Mouse (Mus musculus) embryonic facial prominence, embryonic 11.5 days (tissue): ENCODE measurements around the gene Atg16l2. TPM values are rescaled to one million over a fixed set of nuclear protein-coding genes. Genes with fewer than 3 reads are reported as not detected.
A peak's percentile ranks its signal among the peaks of the same experiment; 100 is the strongest.

Experiments
- ATAC-seq: fragments of 200-750 bp; cut with Nextera tagmentation; replicated peaks from 2 replicates; pipeline ENCODE4 v1.8.0; 2017; ENCODE audit warnings: low read depth; ENCODE audit not compliant: insufficient number of reproducible peaks, low FRiP score, low TSS enrichment
- DNase-seq: peaks from one replicate; pipeline ENCODE4 v3.0.0-alpha.2; 2015; ENCODE audit warnings: low spot score
- H3K27ac ChIP-seq: fragments of 300-500 bp; sonication (generic); replicated peaks from 2 replicates; pipeline ENCODE4 v1.5.1; 2014; ENCODE audit warnings: mild to moderate bottlenecking, low read depth, low read length, control low read depth
- H3K27me3 ChIP-seq: fragments of 300-500 bp; sonication (generic); 2 replicates; pipeline ENCODE4 v1.6.1; 2014; ENCODE audit warnings: mild to moderate bottlenecking, low read length, moderate library complexity, mixed read lengths; ENCODE audit not compliant: control insufficient read depth, insufficient read depth
- H3K36me3 ChIP-seq: fragments of 300-500 bp; sonication (generic); replicated peaks from 2 replicates; pipeline ENCODE4 v1.6.1; 2014; ENCODE audit warnings: low read depth, mild to moderate bottlenecking, low read length, moderate library complexity, mixed read lengths; ENCODE audit not compliant: control insufficient read depth, insufficient read depth
- H3K4me1 ChIP-seq: fragments of 300-500 bp; sonication (generic); 2 replicates; pipeline ENCODE4 v1.6.1; 2014; ENCODE audit warnings: low read length, mixed read lengths; ENCODE audit not compliant: control insufficient read depth, insufficient read depth
- H3K4me2 ChIP-seq: fragments of 300-500 bp; sonication (generic); 2 replicates; pipeline ENCODE4 v1.6.1; 2014; ENCODE audit warnings: low read depth, mild to moderate bottlenecking, control low read depth, low read length, moderate library complexity
- H3K4me3 ChIP-seq: fragments of 300-500 bp; sonication (generic); 2 replicates; pipeline ENCODE4 v1.5.1; 2014; ENCODE audit warnings: low read depth, low read length, control low read depth
- H3K9ac ChIP-seq: fragments of 300-500 bp; sonication (generic); replicated peaks from 2 replicates; pipeline ENCODE4 v1.6.1; 2014; ENCODE audit warnings: mild to moderate bottlenecking, control low read depth, low read length
- H3K9me3 ChIP-seq: fragments of 300-500 bp; sonication (generic); replicated peaks from 2 replicates; pipeline ENCODE4 v1.6.1; 2016; ENCODE audit warnings: mild to moderate bottlenecking, low read length, inconsistent platforms, mixed read lengths; ENCODE audit not compliant: control insufficient read depth
- WGBS: fragments of 180-500 bp; shearing (Covaris S2); extraction: QIAGEN DNeasy Blood & Tissue Kit; methylation state at CpG from one replicate; pipeline ENCODE4 v1.1.7; 2014; 5-methylcytosine and 5-hydroxymethylcytosine counted together
- polyA plus RNA-seq: library from polyadenylated mRNA; unstranded; fragments of >200 nt; fragmentation: Nextera tagmentation; extraction: Ambion mirVana; gene quantifications from 2 replicates; pipeline ENCODE4 v1.2.1, GENCODE M21; 2014

Atg16l2 gene
- polyA plus RNA-seq, 1 experiment from 2014 or later = 7.3 TPM

GRCm38 (mm10) chr7:101290401-101290800, 11.7 kb downstream of the Atg16l2 start:
- H3K27ac ChIP-seq = no peak overlapping the region
- no peak overlapping the region for H3K9ac ChIP-seq
- no peaks in the 10 kb centered on the region for H3K27me3 ChIP-seq
- ATAC-seq (no peak), DNase-seq (no peak)
- H3K4me2 ChIP-seq = no peak overlapping the region
- H3K4me3 ChIP-seq = no peak overlapping the region
- no peaks in the 10 kb centered on the region for H3K4me1 ChIP-seq
- WGBS = 90% methylated on average over 10 of the region's 10 CpGs
- no peaks in the 10 kb centered on the region for H3K9me3 ChIP-seq
- no peaks in the 10 kb centered on the region for H3K36me3 ChIP-seq

DNA sequence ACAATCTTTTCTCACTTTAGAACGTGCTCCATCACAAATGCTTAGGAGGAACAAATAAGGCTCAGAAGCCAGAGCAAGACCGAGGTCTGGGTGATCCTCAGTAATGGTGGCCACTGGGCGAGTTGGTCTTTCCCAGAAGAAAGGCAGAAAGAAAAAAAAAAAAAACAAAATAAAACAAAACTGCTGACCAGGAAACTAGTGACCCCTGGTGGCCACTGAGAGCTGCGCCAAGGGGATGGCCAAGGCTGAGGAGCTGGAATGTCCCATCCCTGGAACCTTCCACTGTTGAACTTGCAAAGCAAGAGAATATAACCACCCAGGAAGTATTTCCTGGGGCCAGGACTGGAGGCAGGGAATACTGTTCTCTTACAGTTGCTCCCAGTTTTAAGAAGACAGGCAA, 13.6 kb downstream of the Atg16l2 start:
- no peak overlapping the region for H3K4me2 ChIP-seq
- no peak for ATAC-seq
- H3K9ac ChIP-seq = no peak overlapping the region
- no peaks in the 10 kb centered on the region for H3K27me3 ChIP-seq
- no peaks in the 10 kb centered on the region for H3K9me3 ChIP-seq
- H3K27ac ChIP-seq = no peak overlapping the region
- 36% methylated on average over 4 of the region's 4 CpGs for WGBS
- H3K4me1 ChIP-seq = no peaks in the 10 kb centered on the region
- H3K36me3 ChIP-seq = no peaks in the 10 kb centered on the region
- no peak overlapping the region for H3K4me3 ChIP-seq
- peak; percentile 62 for DNase-seq

- H3K4me1 ChIP-seq = no peaks in the 10 kb centered on the region
- H3K4me3 ChIP-seq = no peak overlapping the region
- ATAC-seq (no peak), DNase-seq (no peak)
- WGBS = 88% methylated on average over 2 of the region's 2 CpGs
- no peak overlapping the region for H3K27ac ChIP-seq
- H3K9me3 ChIP-seq = no peaks in the 10 kb centered on the region
- no peak overlapping the region for H3K4me2 ChIP-seq
- H3K27me3 ChIP-seq = no peaks in the 10 kb centered on the region
- no peak overlapping the region for H3K9ac ChIP-seq
- H3K36me3 ChIP-seq = no peaks in the 10 kb centered on the region
Measured at GRCm38 (mm10) chr7:101287820-101288219, 14.2 kb downstream of the Atg16l2 start.

- no peak overlapping the region for H3K4me3 ChIP-seq
- no peaks in the 10 kb centered on the region for H3K4me1 ChIP-seq
- H3K27me3 ChIP-seq = no peaks in the 10 kb centered on the region
- no peaks in the 10 kb centered on the region for H3K9me3 ChIP-seq
- H3K27ac ChIP-seq = no peak overlapping the region
- no peak overlapping the region for H3K9ac ChIP-seq
- no peak for DNase-seq
- no peak overlapping the region for H3K4me2 ChIP-seq
- H3K36me3 ChIP-seq = no peaks in the 10 kb centered on the region
- 84% methylated on average over 4 of the region's 4 CpGs for WGBS
- ATAC-seq = no peak
Measured at GRCm38 (mm10) chr7:101286891-101287290, 15.2 kb downstream of the Atg16l2 start.

DNA sequence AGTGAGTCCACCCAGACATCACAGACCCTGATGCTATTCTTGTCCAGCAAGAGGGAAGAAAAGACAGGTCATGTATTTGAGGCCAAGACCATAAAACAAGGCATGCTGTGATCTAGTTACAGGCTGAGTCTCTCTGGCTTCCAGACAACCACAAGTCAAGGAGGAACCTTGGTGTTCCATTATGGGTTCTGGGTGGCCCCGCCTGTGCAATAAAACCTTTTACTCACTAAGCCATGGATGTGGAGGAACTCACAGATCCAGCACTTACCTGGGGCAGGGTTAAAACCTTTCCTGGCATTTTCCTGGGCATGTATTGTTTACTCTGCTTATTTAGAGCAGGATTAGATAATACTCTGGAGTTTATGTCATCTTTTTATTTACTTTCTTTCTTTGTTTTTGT, 17.5 kb downstream of the Atg16l2 start:
- no peak overlapping the region for H3K4me2 ChIP-seq
- H3K9ac ChIP-seq = no peak overlapping the region
- no peak overlapping the region for H3K27ac ChIP-seq
- no peaks in the 10 kb centered on the region for H3K9me3 ChIP-seq
- WGBS = 88% methylated on average over 1 of the region's 1 CpGs
- no peak for ATAC-seq
- no peaks in the 10 kb centered on the region for H3K36me3 ChIP-seq
- H3K4me3 ChIP-seq = no peak overlapping the region
- H3K27me3 ChIP-seq = no peaks in the 10 kb centered on the region
- no peak for DNase-seq
- no peaks in the 10 kb centered on the region for H3K4me1 ChIP-seq

GRCm38 (mm10) chr7:101282721-101283120, 19.3 kb downstream of the Atg16l2 start:
- no peak overlapping the region for H3K4me2 ChIP-seq
- H3K9me3 ChIP-seq = no peaks in the 10 kb centered on the region
- no peak for DNase-seq
- H3K4me1 ChIP-seq = no peaks in the 10 kb centered on the region
- H3K36me3 ChIP-seq = no peaks in the 10 kb centered on the region
- H3K9ac ChIP-seq = no peak overlapping the region
- H3K27me3 ChIP-seq = no peaks in the 10 kb centered on the region
- H3K27ac ChIP-seq = no peak overlapping the region
- 92% methylated on average over 3 of the region's 3 CpGs for WGBS
- H3K4me3 ChIP-seq = no peak overlapping the region
- no peak for ATAC-seq

- no peaks in the 10 kb centered on the region for H3K36me3 ChIP-seq
- no peak overlapping the region for H3K4me3 ChIP-seq
- 88% methylated on average over 8 of the region's 8 CpGs for WGBS
- H3K4me2 ChIP-seq = no peak overlapping the region
- DNase-seq = no peak
- no peaks in the 10 kb centered on the region for H3K4me1 ChIP-seq
- H3K9me3 ChIP-seq = no peaks in the 10 kb centered on the region
- H3K27ac ChIP-seq = no peak overlapping the region
- no peak overlapping the region for H3K9ac ChIP-seq
- no peak for ATAC-seq
- no peaks in the 10 kb centered on the region for H3K27me3 ChIP-seq
Measured at GRCm38 (mm10) chr7:101272466-101273160, 29.4 kb downstream of the Atg16l2 start.

DNA sequence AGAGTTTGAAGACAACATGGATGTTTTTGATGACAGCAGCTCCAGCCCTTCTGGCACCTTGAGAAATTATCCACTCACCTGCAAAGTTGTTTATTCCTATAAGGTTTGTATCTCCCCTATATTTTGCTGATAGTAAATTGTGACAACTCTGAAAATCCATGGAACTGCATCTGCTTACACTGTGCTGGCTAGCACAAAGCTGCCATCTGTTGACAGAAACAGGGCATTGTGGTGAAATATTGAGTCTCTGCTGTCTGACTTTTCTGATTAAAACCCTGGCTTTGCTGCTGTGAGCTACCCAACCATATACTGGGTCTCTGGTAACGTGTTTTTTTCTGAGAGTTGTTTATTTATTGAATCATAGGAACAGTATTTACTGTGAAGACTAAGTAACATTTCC, 30.4 kb downstream of the Atg16l2 start:
- H3K9ac ChIP-seq = no peak overlapping the region
- WGBS = 88% methylated on average over 1 of the region's 1 CpGs
- no peaks in the 10 kb centered on the region for H3K9me3 ChIP-seq
- DNase-seq = no peak
- no peaks in the 10 kb centered on the region for H3K4me1 ChIP-seq
- no peak overlapping the region for H3K4me2 ChIP-seq
- no peak overlapping the region for H3K27ac ChIP-seq
- H3K4me3 ChIP-seq = no peak overlapping the region
- no peak for ATAC-seq
- H3K36me3 ChIP-seq = no peaks in the 10 kb centered on the region
- no peaks in the 10 kb centered on the region for H3K27me3 ChIP-seq
